Mouse (Mus musculus) hindbrain, embryonic 14.5 days (tissue): ENCODE measurements around the gene Rbbp7. TPM values are rescaled to one million over a fixed set of nuclear protein-coding genes. Genes with fewer than 3 reads are reported as not detected.
"Not testable (repeated sequence)": the region's sequence is repeated elsewhere in the genome, so short reads cannot be mapped to it uniquely, and the experiment has no call there.

Experiments used
- ATAC-seq: fragments of 200-750 bp; cut with Nextera tagmentation; 2 replicates; pipeline ENCODE4 v1.8.0; 2017; ENCODE audit warnings: moderate number of reproducible peaks, mild to moderate bottlenecking, moderate TSS enrichment, moderate library complexity; ENCODE audit not compliant: low FRiP score
- DNase-seq: peaks from one replicate; pipeline ENCODE4 v3.0.0-alpha.2; 2015; ENCODE audit warnings: low spot score
- H3K27ac ChIP-seq: fragments of 300-500 bp; sonication (generic); 2 replicates; pipeline ENCODE4 v1.5.1; 2014; ENCODE audit warnings: mild to moderate bottlenecking, moderate library complexity
- H3K27me3 ChIP-seq: fragments of 300-500 bp; sonication (generic); 2 replicates; pipeline ENCODE4 v1.6.1; 2014; ENCODE audit warnings: mild to moderate bottlenecking, low read length, mixed read lengths; ENCODE audit not compliant: control insufficient read depth, insufficient read depth
- H3K36me3 ChIP-seq: fragments of 300-500 bp; sonication (generic); replicated peaks from 2 replicates; pipeline ENCODE4 v1.6.1; 2014; ENCODE audit not compliant: control insufficient read depth, insufficient read depth
- H3K4me1 ChIP-seq: fragments of 300-500 bp; sonication (generic); replicated peaks from 2 replicates; pipeline ENCODE4 v1.6.1; 2014; ENCODE audit warnings: antibody characterized with exemption, low read length, mixed read lengths; ENCODE audit not compliant: control insufficient read depth, insufficient read depth
- H3K4me2 ChIP-seq: fragments of 300-500 bp; sonication (generic); replicated peaks from 2 replicates; pipeline ENCODE4 v1.6.1; 2014; ENCODE audit warnings: mild to moderate bottlenecking, moderate library complexity
- H3K4me3 ChIP-seq: fragments of 300-500 bp; sonication (generic); replicated peaks from 2 replicates; pipeline ENCODE4 v1.5.1; 2014; ENCODE audit warnings: mild to moderate bottlenecking, low read length
- H3K9ac ChIP-seq: fragments of 300-500 bp; sonication (generic); 2 replicates; pipeline ENCODE4 v1.6.1; 2014
- H3K9me3 ChIP-seq: fragments of 300-500 bp; sonication (generic); 2 replicates; pipeline ENCODE4 v1.6.1; 2016; ENCODE audit warnings: low read length; ENCODE audit not compliant: control insufficient read depth
- WGBS: fragments of 180-500 bp; shearing (Covaris S2); extraction: QIAGEN DNeasy Blood & Tissue Kit; methylation state at CpG from one replicate; pipeline ENCODE4 v1.1.7; 2014; 5-methylcytosine and 5-hydroxymethylcytosine counted together
- polyA plus RNA-seq: library from polyadenylated mRNA; unstranded; fragments of >200 nt; fragmentation: Nextera tagmentation; extraction: Ambion mirVana; gene quantifications from 2 replicates; pipeline ENCODE4 v1.2.1, GENCODE M21; 2014

Gene Rbbp7
- polyA plus RNA-seq, 1 experiment from 2014 or later, result 235 TPM

- H3K4me2 ChIP-seq, H3K9ac ChIP-seq, H3K4me3 ChIP-seq, H3K9me3 ChIP-seq, ATAC-seq, H3K4me1 ChIP-seq, H3K27ac ChIP-seq, H3K27me3 ChIP-seq, DNase-seq: not testable (repeated sequence)
- 82% methylated on average over 5 of the region's 5 CpGs for WGBS
- peaks cover 29% of the 10 kb centered on the region for H3K36me3 ChIP-seq
Measured at GRCm38 (mm10) chrX:162791392-162791791, 31.2 kb downstream of the Rbbp7 start.

- no peaks in the 10 kb centered on the region for H3K9me3 ChIP-seq
- H3K4me2 ChIP-seq, result no peak overlapping the region
- no peaks in the 10 kb centered on the region for H3K4me1 ChIP-seq
- DNase-seq (peak; percentile 66), ATAC-seq (no peak)
- no peaks in the 10 kb centered on the region for H3K27me3 ChIP-seq
- peaks cover 6% of the 10 kb centered on the region; the same call in 1 of the 2 replicates for H3K36me3 ChIP-seq
- H3K27ac ChIP-seq, result no peak overlapping the region
- H3K9ac ChIP-seq, result no peak overlapping the region
- H3K4me3 ChIP-seq, result no peak overlapping the region
Measured at GRCm38 (mm10) chrX:162800371-162800770, 40.2 kb downstream of the Rbbp7 start.

- no peak overlapping the region for H3K27ac ChIP-seq
- 46% methylated on average over 6 of the region's 6 CpGs for WGBS
- ATAC-seq (no peak), DNase-seq (no peak)
- no peaks in the 10 kb centered on the region for H3K27me3 ChIP-seq
- no peaks in the 10 kb centered on the region for H3K4me1 ChIP-seq
- H3K4me3 ChIP-seq, result peak overlapping the region; percentile 54
- no peak overlapping the region for H3K9ac ChIP-seq
- peak overlapping the region; percentile 70 for H3K4me2 ChIP-seq
- H3K36me3 ChIP-seq, result no peaks in the 10 kb centered on the region
- no peaks in the 10 kb centered on the region for H3K9me3 ChIP-seq
Measured at GRCm38 (mm10) chrX:162828016-162828415, 67.8 kb downstream of the Rbbp7 start.

Other genes starting within 250 kb of the Rbbp7 start
- gene Reps2, start 116.8 kb upstream of the Rbbp7 start, polyA plus RNA-seq, result 3.7 and 3.8 TPM in 2 replicates
- gene Txlng, start 69.1 kb downstream of the Rbbp7 start, polyA plus RNA-seq, result 12.6 and 13.0 TPM in 2 replicates
- gene Syap1, start 128.0 kb downstream of the Rbbp7 start, polyA plus RNA-seq, result 36.0 and 39.1 TPM in 2 replicates
- gene Ctps2, start 140.8 kb downstream of the Rbbp7 start, polyA plus RNA-seq, result 97.1 and 107 TPM in 2 replicates
- 1.3 and 1.4 TPM in 2 replicates for gene S100g, start 204.2 kb downstream of the Rbbp7 start, polyA plus RNA-seq